Mouse (Mus musculus) heart, embryonic 12.5 days (tissue): Measurements from ENCODE around the gene Polr1e. TPM values are rescaled to one million over a fixed set of nuclear protein-coding genes. Genes with fewer than 3 reads are reported as not detected.
A peak's percentile ranks its signal among the peaks of the same experiment; 100 is the strongest.

Experiments
- ATAC-seq: fragments of 200-750 bp; cut with Nextera tagmentation; 2 replicates; pipeline ENCODE4 v1.8.0; 2017; ENCODE audit warnings: moderate TSS enrichment, moderate library complexity; ENCODE audit not compliant: insufficient number of reproducible peaks, low FRiP score
- H3K27ac ChIP-seq: fragments of 300-500 bp; sonication (generic); 2 replicates; pipeline ENCODE4 v1.5.1; 2016; ENCODE audit warnings: mild to moderate bottlenecking, moderate library complexity; ENCODE audit not compliant: poor library complexity, severe bottlenecking
- H3K27me3 ChIP-seq: fragments of 300-500 bp; sonication (generic); replicated peaks from 2 replicates; pipeline ENCODE4 v1.6.1; 2016; ENCODE audit warnings: mild to moderate bottlenecking, moderate library complexity
- H3K36me3 ChIP-seq: fragments of 300-500 bp; sonication (generic); 2 replicates; pipeline ENCODE4 v1.6.1; 2016; ENCODE audit warnings: mild to moderate bottlenecking, moderate library complexity
- H3K4me1 ChIP-seq: fragments of 300-500 bp; sonication (generic); replicated peaks from 2 replicates; pipeline ENCODE4 v1.6.1; 2016; ENCODE audit warnings: mild to moderate bottlenecking
- H3K4me2 ChIP-seq: fragments of 300-500 bp; sonication (generic); 2 replicates; pipeline ENCODE4 v1.6.1; 2016; ENCODE audit warnings: mild to moderate bottlenecking, moderate library complexity
- H3K4me3 ChIP-seq: fragments of 300-500 bp; sonication (generic); 2 replicates; pipeline ENCODE4 v1.5.1; 2016; ENCODE audit warnings: mild to moderate bottlenecking
- H3K9ac ChIP-seq: fragments of 300-500 bp; sonication (generic); 2 replicates; pipeline ENCODE4 v1.6.1; 2016; ENCODE audit warnings: mild to moderate bottlenecking, moderate library complexity
- H3K9me3 ChIP-seq: fragments of 300-500 bp; sonication (generic); replicated peaks from 2 replicates; pipeline ENCODE4 v1.6.1; 2016; ENCODE audit warnings: mild to moderate bottlenecking, moderate library complexity
- WGBS: fragments of 180-500 bp; shearing (Covaris S2); methylation state at CpG from one replicate; pipeline ENCODE4 v1.1.7; 2016; 5-methylcytosine and 5-hydroxymethylcytosine counted together
- polyA plus RNA-seq: library from polyadenylated mRNA; unstranded; fragments of >200 nt; fragmentation: Nextera tagmentation; extraction: Ambion mirVana; gene quantifications from 2 replicates; pipeline ENCODE4 v1.2.1, GENCODE M21; 2016

Gene Polr1e
- 52.1 and 63.0 TPM in 2 replicates for polyA plus RNA-seq

- Histone ChIP-seq H3K9me3 (no peaks in the 10 kb centered on the region), H3K4me3 (peak within 1 kb of the TSS; percentile 83), H3K4me2 (peak within 1 kb of the TSS; percentile 97), H3K9ac (peak within 1 kb of the TSS; percentile 79), H3K27ac (0 out of 2 replicates have a peak within 1 kb of the TSS, but pooled peaks have one; percentile 12), H3K27me3 (no peaks in the 10 kb centered on the region), H3K36me3 (peaks cover 14% of the 10 kb centered on the region), H3K4me1 (peaks cover 19% of the 10 kb centered on the region)
- ATAC-seq, result peak; percentile 95
- WGBS, result under 1% methylated on average over 29 of the region's 29 CpGs
Observed at GRCm38 (mm10) chr4:45018452-45018980, at the start of gene Polr1e. Gene Polr1e (plus strand): TSS chr4:45018583.

GRCm38 (mm10) chr4:44970056-44970455 lies 48.3 kb upstream of the Polr1e start:
- H3K27ac ChIP-seq, result no peak overlapping the region
- no peak overlapping the region for H3K9ac ChIP-seq
- no peaks in the 10 kb centered on the region for H3K9me3 ChIP-seq
- no peak overlapping the region for H3K4me3 ChIP-seq
- peaks cover 9% of the 10 kb centered on the region for H3K4me1 ChIP-seq
- WGBS, result 82% methylated on average over 7 of the region's 7 CpGs
- no peaks in the 10 kb centered on the region for H3K36me3 ChIP-seq
- ATAC-seq, result no peak
- no peak overlapping the region for H3K4me2 ChIP-seq
- H3K27me3 ChIP-seq, result no peaks in the 10 kb centered on the region; the same call in 1 of the 2 replicates

- Histone ChIP-seq H3K36me3 (no peaks in the 10 kb centered on the region), H3K9ac (no peak overlapping the region), H3K27me3 (no peaks in the 10 kb centered on the region; the same call in 1 of the 2 replicates), H3K27ac (no peak overlapping the region), H3K4me3 (no peak overlapping the region), H3K9me3 (no peaks in the 10 kb centered on the region), H3K4me1 (peaks cover 9% of the 10 kb centered on the region), H3K4me2 (no peak overlapping the region)
- WGBS, result 20% methylated on average over 10 of the region's 10 CpGs
- no peak for ATAC-seq
Observed at GRCm38 (mm10) chr4:44970612-44971110, 47.7 kb upstream of the Polr1e start.

GRCm38 (mm10) chr4:44973450-44973849 lies 44.9 kb upstream of the Polr1e start:
- peak; percentile 60; the same call in 1 of the 2 replicates for ATAC-seq
- Histone ChIP-seq H3K9ac (0 out of 2 replicates have a peak overlapping the region, but pooled peaks have one; percentile 32), H3K27ac (no peak overlapping the region), H3K4me3 (peak overlapping the region; percentile 30), H3K4me1 (peaks cover 9% of the 10 kb centered on the region), H3K36me3 (no peaks in the 10 kb centered on the region), H3K27me3 (no peaks in the 10 kb centered on the region), H3K9me3 (no peaks in the 10 kb centered on the region), H3K4me2 (peak overlapping the region; percentile 66)
- WGBS, result 11% methylated on average over 9 of the region's 9 CpGs

GRCm38 (mm10) chr4:44973871-44974270 lies 44.5 kb upstream of the Polr1e start:
- peak; percentile 46; the same call in 1 of the 2 replicates for ATAC-seq
- Histone ChIP-seq H3K9ac (0 out of 2 replicates have a peak overlapping the region, but pooled peaks have one; percentile 32), H3K4me2 (peak overlapping the region; percentile 66), H3K36me3 (no peaks in the 10 kb centered on the region), H3K27ac (no peak overlapping the region), H3K4me1 (peaks cover 9% of the 10 kb centered on the region), H3K27me3 (no peaks in the 10 kb centered on the region), H3K9me3 (no peaks in the 10 kb centered on the region), H3K4me3 (peak overlapping the region; percentile 30)
- 44% methylated on average over 14 of the region's 14 CpGs for whole genome bisulfite sequencing

GRCm38 (mm10) chr4:44974331-44974730 lies 44.1 kb upstream of the Polr1e start:
- Histone ChIP-seq H3K27me3 (no peaks in the 10 kb centered on the region), H3K9ac (no peak overlapping the region), H3K4me1 (peaks cover 9% of the 10 kb centered on the region), H3K4me2 (no peak overlapping the region; the same call in 1 of the 2 replicates), H3K27ac (no peak overlapping the region), H3K4me3 (no peak overlapping the region), H3K36me3 (no peaks in the 10 kb centered on the region), H3K9me3 (no peaks in the 10 kb centered on the region)
- ATAC-seq, result no peak
- WGBS, result 78% methylated on average over 8 of the region's 8 CpGs

- Histone ChIP-seq H3K27me3 (no peaks in the 10 kb centered on the region), H3K4me3 (no peak overlapping the region), H3K9me3 (no peaks in the 10 kb centered on the region), H3K9ac (no peak overlapping the region), H3K27ac (no peak overlapping the region), H3K4me1 (peaks cover 21% of the 10 kb centered on the region), H3K36me3 (no peaks in the 10 kb centered on the region), H3K4me2 (no peak overlapping the region)
- 70% methylated on average over 6 of the region's 6 CpGs for WGBS
- no peak for ATAC-seq
Observed at GRCm38 (mm10) chr4:44976026-44976615, 42.3 kb upstream of the Polr1e start.

- no peaks in the 10 kb centered on the region for H3K9me3 ChIP-seq
- no peak for ATAC-seq
- 78% methylated on average over 10 of the region's 10 CpGs for WGBS
Observed at GRCm38 (mm10) chr4:44976921-44977710, 41.3 kb upstream of the Polr1e start.

GRCm38 (mm10) chr4:44978175-44978574 lies 40.2 kb upstream of the Polr1e start:
- Histone ChIP-seq H3K4me1 (peaks cover 31% of the 10 kb centered on the region), H3K9ac (no peak overlapping the region), H3K4me2 (no peak overlapping the region), H3K4me3 (no peak overlapping the region), H3K27me3 (no peaks in the 10 kb centered on the region), H3K36me3 (no peaks in the 10 kb centered on the region), H3K9me3 (no peaks in the 10 kb centered on the region), H3K27ac (no peak overlapping the region)
- 79% methylated on average over 5 of the region's 5 CpGs for WGBS
- no peak for ATAC-seq

More at GRCm38 (mm10) chr4:44976921-44977710, 41.3 kb upstream of the Polr1e start:
- H3K4me2 ChIP-seq, result no peak overlapping the region
- H3K36me3 ChIP-seq, result no peaks in the 10 kb centered on the region
- peaks cover 21% of the 10 kb centered on the region for H3K4me1 ChIP-seq
- no peak overlapping the region for H3K4me3 ChIP-seq
- H3K9ac ChIP-seq, result no peak overlapping the region
- no peaks in the 10 kb centered on the region for H3K27me3 ChIP-seq
- no peak overlapping the region for H3K27ac ChIP-seq

- H3K4me3 ChIP-seq, result no peak overlapping the region
- H3K4me1 ChIP-seq, result peaks cover 30% of the 10 kb centered on the region
- 72% methylated on average over 7 of the region's 7 CpGs for WGBS
- H3K27me3 ChIP-seq, result no peaks in the 10 kb centered on the region
- peaks cover 12% of the 10 kb centered on the region for H3K36me3 ChIP-seq
- no peak overlapping the region for H3K27ac ChIP-seq
- H3K9me3 ChIP-seq, result no peaks in the 10 kb centered on the region
- ATAC-seq, result no peak
- no peak overlapping the region for H3K9ac ChIP-seq
- H3K4me2 ChIP-seq, result no peak overlapping the region
Observed at GRCm38 (mm10) chr4:44979794-44980338, 38.5 kb upstream of the Polr1e start.
